Mouse (Mus musculus): ENCODE results near the gene Ing1. TPM values are rescaled to one million over a fixed set of nuclear protein-coding genes. Genes with fewer than 3 reads are reported as not detected.

Gene Ing1
- total RNA-seq (2017) = 113 and 115 TPM in 2 replicates

- peak; percentile 30 for ATAC-seq (ENCODE audit: extremely low read depth, insufficient number of reproducible peaks, low FRiP score, poor library complexity, severe bottlenecking)
Observed at GRCm38 (mm10) chr8:11554799-11555719, at the start of gene Ing1. Gene Ing1 (plus strand): TSS chr8:11555571.

- no peak for ATAC-seq (ENCODE audit: extremely low read depth, insufficient number of reproducible peaks, low FRiP score, poor library complexity, severe bottlenecking)
Observed at GRCm38 (mm10) chr8:11506074-11506473, 49.3 kb upstream of the Ing1 start.

GRCm38 (mm10) chr8:11506802-11507201 lies 48.6 kb upstream of the Ing1 start:
- ATAC-seq (ENCODE audit: extremely low read depth, insufficient number of reproducible peaks, low FRiP score, poor library complexity, severe bottlenecking) = peak; percentile 50; the same call in 1 of the 2 replicates

- ATAC-seq (ENCODE audit: extremely low read depth, insufficient number of reproducible peaks, low FRiP score, poor library complexity, severe bottlenecking) = no peak
Observed at GRCm38 (mm10) chr8:11508880-11509279, 46.5 kb upstream of the Ing1 start.

GRCm38 (mm10) chr8:11510971-11511370 lies 44.4 kb upstream of the Ing1 start:
- ATAC-seq (ENCODE audit: extremely low read depth, insufficient number of reproducible peaks, low FRiP score, poor library complexity, severe bottlenecking) = no peak

- ATAC-seq (ENCODE audit: extremely low read depth, insufficient number of reproducible peaks, low FRiP score, poor library complexity, severe bottlenecking) = no peak
Observed at GRCm38 (mm10) chr8:11512711-11513110, 42.7 kb upstream of the Ing1 start.

GRCm38 (mm10) chr8:11513247-11513646 lies 42.1 kb upstream of the Ing1 start:
- ATAC-seq (ENCODE audit: extremely low read depth, insufficient number of reproducible peaks, low FRiP score, poor library complexity, severe bottlenecking) = no peak

- no peak for ATAC-seq (ENCODE audit: extremely low read depth, insufficient number of reproducible peaks, low FRiP score, poor library complexity, severe bottlenecking)
Observed at GRCm38 (mm10) chr8:11516292-11516691, 39.1 kb upstream of the Ing1 start.

- ATAC-seq (ENCODE audit: extremely low read depth, insufficient number of reproducible peaks, low FRiP score, poor library complexity, severe bottlenecking) = peak; percentile 25; the same call in 1 of the 2 replicates
Observed at GRCm38 (mm10) chr8:11517366-11518055, 37.9 kb upstream of the Ing1 start.

GRCm38 (mm10) chr8:11518056-11518396 lies 37.3 kb upstream of the Ing1 start:
- no peak for ATAC-seq (ENCODE audit: extremely low read depth, insufficient number of reproducible peaks, low FRiP score, poor library complexity, severe bottlenecking)

- no peak for ATAC-seq (ENCODE audit: extremely low read depth, insufficient number of reproducible peaks, low FRiP score, poor library complexity, severe bottlenecking)
Observed at GRCm38 (mm10) chr8:11518676-11519075, 36.7 kb upstream of the Ing1 start.

- ATAC-seq (ENCODE audit: extremely low read depth, insufficient number of reproducible peaks, low FRiP score, poor library complexity, severe bottlenecking) = no peak
Observed at GRCm38 (mm10) chr8:11523331-11523730, 32.0 kb upstream of the Ing1 start.

GRCm38 (mm10) chr8:11530155-11530770 lies 25.1 kb upstream of the Ing1 start:
- no peak for ATAC-seq (ENCODE audit: extremely low read depth, insufficient number of reproducible peaks, low FRiP score, poor library complexity, severe bottlenecking)

- no peak for ATAC-seq (ENCODE audit: extremely low read depth, insufficient number of reproducible peaks, low FRiP score, poor library complexity, severe bottlenecking)
Observed at GRCm38 (mm10) chr8:11530849-11531248, 24.5 kb upstream of the Ing1 start.

GRCm38 (mm10) chr8:11534494-11534893 lies 20.9 kb upstream of the Ing1 start:
- ATAC-seq (ENCODE audit: extremely low read depth, insufficient number of reproducible peaks, low FRiP score, poor library complexity, severe bottlenecking) = no peak

- no peak for ATAC-seq (ENCODE audit: extremely low read depth, insufficient number of reproducible peaks, low FRiP score, poor library complexity, severe bottlenecking)
Observed at GRCm38 (mm10) chr8:11539049-11539448, 16.3 kb upstream of the Ing1 start.

GRCm38 (mm10) chr8:11540182-11540581 lies 15.2 kb upstream of the Ing1 start:
- ATAC-seq (ENCODE audit: extremely low read depth, insufficient number of reproducible peaks, low FRiP score, poor library complexity, severe bottlenecking) = no peak

GRCm38 (mm10) chr8:11542031-11542430 lies 13.3 kb upstream of the Ing1 start:
- no peak for ATAC-seq (ENCODE audit: extremely low read depth, insufficient number of reproducible peaks, low FRiP score, poor library complexity, severe bottlenecking)

GRCm38 (mm10) chr8:11542866-11543265 lies 12.5 kb upstream of the Ing1 start:
- no peak for ATAC-seq (ENCODE audit: extremely low read depth, insufficient number of reproducible peaks, low FRiP score, poor library complexity, severe bottlenecking)

- ATAC-seq (ENCODE audit: extremely low read depth, insufficient number of reproducible peaks, low FRiP score, poor library complexity, severe bottlenecking) = peak; percentile 54; the same call in 1 of the 2 replicates
Observed at GRCm38 (mm10) chr8:11544386-11544785, 11.0 kb upstream of the Ing1 start.
